Mouse (Mus musculus) forebrain, embryonic 14.5 days (tissue): ENCODE measurements at regions not wholly inside any gene's neighbourhood (a gene's known extent, or its start where the extent isn't known, plus 50 kb on each side); places are given as distances from the start of the nearest gene placed in this dataset.
A peak's percentile ranks its signal among the peaks of the same experiment; 100 is the strongest.

Experiments used
- ATAC-seq: fragments of 200-750 bp; cut with Nextera tagmentation; 2 replicates; pipeline ENCODE4 v1.8.0; 2017; ENCODE audit warnings: mild to moderate bottlenecking, moderate library complexity
- DNase-seq: peaks from one replicate; pipeline ENCODE4 v3.0.0-alpha.2; 2015; ENCODE audit warnings: low spot score
- H3K27ac ChIP-seq: fragments of 300-500 bp; sonication (generic); 2 replicates; pipeline ENCODE4 v1.5.1; 2014; ENCODE audit warnings: low read depth, mild to moderate bottlenecking, control low read depth, low read length, moderate library complexity
- H3K27me3 ChIP-seq: fragments of 300-500 bp; sonication (generic); replicated peaks from 2 replicates; pipeline ENCODE4 v1.6.1; 2014; ENCODE audit warnings: low read length, control low read depth, mixed read lengths; ENCODE audit not compliant: control insufficient read depth, insufficient read depth
- H3K36me3 ChIP-seq: fragments of 300-500 bp; sonication (generic); 2 replicates; pipeline ENCODE4 v1.6.1; 2014; ENCODE audit warnings: low read length, control low read depth; ENCODE audit not compliant: control insufficient read depth, insufficient read depth
- H3K4me1 ChIP-seq: fragments of 300-500 bp; sonication (generic); 2 replicates; pipeline ENCODE4 v1.6.1; 2014; ENCODE audit warnings: antibody characterized with exemption, low read length, control low read depth; ENCODE audit not compliant: control insufficient read depth, insufficient read depth
- H3K4me2 ChIP-seq: fragments of 300-500 bp; sonication (generic); 2 replicates; pipeline ENCODE4 v1.6.1; 2014; ENCODE audit warnings: mild to moderate bottlenecking, control low read depth, low read length
- H3K4me3 ChIP-seq: fragments of 300-500 bp; sonication (generic); 2 replicates; pipeline ENCODE4 v1.5.1; 2014; ENCODE audit warnings: low read depth, low read length, control low read depth
- H3K9ac ChIP-seq: fragments of 300-500 bp; sonication (generic); 2 replicates; pipeline ENCODE4 v1.6.1; 2014; ENCODE audit warnings: mild to moderate bottlenecking, low read length, control low read depth, moderate library complexity
- H3K9me3 ChIP-seq: fragments of 300-500 bp; sonication (generic); replicated peaks from 2 replicates; pipeline ENCODE4 v1.6.1; 2016; ENCODE audit warnings: low read length, control low read depth, mixed read lengths; ENCODE audit not compliant: control insufficient read depth
- WGBS: fragments of 180-500 bp; shearing (Covaris S2); extraction: QIAGEN DNeasy Blood & Tissue Kit; methylation state at CpG from one replicate; pipeline ENCODE4 v1.1.7; 2014; 5-methylcytosine and 5-hydroxymethylcytosine counted together

- Histone ChIP-seq H3K4me1 (no peaks in the 10 kb centered on the region), H3K36me3 (no peaks in the 10 kb centered on the region), H3K27me3 (no peaks in the 10 kb centered on the region), H3K4me2 (no peak overlapping the region), H3K27ac (no peak overlapping the region), H3K4me3 (no peak overlapping the region), H3K9ac (no peak overlapping the region), H3K9me3 (no peaks in the 10 kb centered on the region)
- ATAC-seq (no peak), DNase-seq (peak; percentile 69)
These were observed 465.5 kb upstream of the Pcdh10 start for GRCm38 (mm10) chr3:44912664-44913063.

- H3K4me1 ChIP-seq, result no peaks in the 10 kb centered on the region
- 86% methylated on average over 3 of the region's 3 CpGs for WGBS
- no peaks in the 10 kb centered on the region for H3K27me3 ChIP-seq
- H3K9ac ChIP-seq, result no peak overlapping the region
- ATAC-seq (no peak), DNase-seq (no peak)
- no peak overlapping the region for H3K4me3 ChIP-seq
- H3K4me2 ChIP-seq, result no peak overlapping the region
- no peaks in the 10 kb centered on the region for H3K9me3 ChIP-seq
- H3K36me3 ChIP-seq, result no peaks in the 10 kb centered on the region
- no peak overlapping the region for H3K27ac ChIP-seq
These were observed 463.9 kb upstream of the Pcdh10 start for GRCm38 (mm10) chr3:44914321-44914720.
